Mouse (Mus musculus) layer of hippocampus, adult 9-10 months (tissue): ENCODE measurements around the gene Zbtb16.
A peak's percentile ranks its signal among the peaks of the same experiment; 100 is the strongest.

Source experiments
- DNase-seq: peaks from one replicate; pipeline ENCODE4 v3.0.0; 2022; ENCODE audit warnings: low spot score

Zbtb16 gene

DNA sequence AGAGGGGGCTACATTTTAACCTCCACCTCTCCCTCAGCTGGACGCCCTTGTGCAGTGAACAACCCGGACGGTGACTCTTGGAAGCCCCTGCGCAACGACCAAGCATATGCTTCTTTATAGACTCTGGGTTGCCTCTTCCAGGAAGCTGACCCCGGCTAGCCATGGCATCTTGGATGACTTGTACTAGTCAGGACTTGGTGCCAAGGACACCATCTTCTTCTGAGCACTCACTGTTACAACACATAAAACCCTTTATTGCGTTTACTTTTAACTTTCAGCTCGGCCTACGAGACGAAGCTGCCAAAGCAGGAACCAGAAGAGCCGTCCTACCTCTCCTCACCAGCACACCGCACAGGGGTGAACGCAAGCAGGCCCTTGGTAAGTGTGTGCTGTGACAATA is 165.9 kb downstream of the Zbtb16 start:
- no peak for DNase-seq

GRCm38 (mm10) chr9:48669672-48670071 is 166.3 kb downstream of the Zbtb16 start:
- no peak for DNase-seq

DNA sequence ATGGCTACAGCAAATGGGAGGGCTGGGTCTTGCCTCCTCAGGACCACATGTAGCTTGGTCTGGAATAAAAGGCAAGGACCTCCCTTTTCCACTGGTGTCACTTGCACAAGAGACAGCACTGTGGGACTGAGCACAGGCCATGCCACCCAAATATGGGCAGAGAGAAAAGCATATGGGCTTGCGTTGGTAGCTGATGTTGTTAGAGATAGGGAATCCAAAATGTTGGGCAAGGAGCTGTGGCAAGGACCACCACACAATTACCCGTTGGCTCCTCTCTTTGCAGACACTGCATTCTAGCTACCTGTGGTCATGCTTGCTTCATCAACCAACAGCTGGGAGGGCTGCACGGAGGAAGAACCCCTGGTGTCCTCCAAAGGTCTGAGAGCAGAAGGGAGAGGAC is 169.3 kb downstream of the Zbtb16 start:
- DNase-seq: no peak

DNA sequence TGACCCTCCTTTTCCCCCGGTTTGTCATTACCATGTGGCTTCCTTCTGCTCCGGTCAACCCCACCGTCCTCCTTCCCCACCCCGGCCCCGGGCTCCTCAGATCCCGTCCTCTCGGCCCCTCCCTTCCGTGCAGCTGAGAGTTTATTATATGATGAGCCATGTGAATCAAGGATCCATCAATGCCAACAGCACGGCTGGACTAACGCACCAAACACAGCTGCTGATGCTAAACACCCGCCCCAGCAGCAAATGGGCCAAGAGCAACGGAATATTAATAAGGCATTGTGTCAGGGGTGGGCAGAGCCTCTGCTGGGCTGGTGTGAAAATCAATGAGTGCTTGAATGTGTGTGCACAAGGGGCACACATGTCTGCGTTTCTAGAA is 173.0 kb downstream of the Zbtb16 start:
- DNase-seq: no peak

GRCm38 (mm10) chr9:48662361-48663051 is 173.5 kb downstream of the Zbtb16 start:
- no peak for DNase-seq

GRCm38 (mm10) chr9:48661225-48662023 is 174.6 kb downstream of the Zbtb16 start:
- no peak for DNase-seq

- no peak for DNase-seq
Observed at GRCm38 (mm10) chr9:48655525-48656169, 180.4 kb downstream of the Zbtb16 start.

DNA sequence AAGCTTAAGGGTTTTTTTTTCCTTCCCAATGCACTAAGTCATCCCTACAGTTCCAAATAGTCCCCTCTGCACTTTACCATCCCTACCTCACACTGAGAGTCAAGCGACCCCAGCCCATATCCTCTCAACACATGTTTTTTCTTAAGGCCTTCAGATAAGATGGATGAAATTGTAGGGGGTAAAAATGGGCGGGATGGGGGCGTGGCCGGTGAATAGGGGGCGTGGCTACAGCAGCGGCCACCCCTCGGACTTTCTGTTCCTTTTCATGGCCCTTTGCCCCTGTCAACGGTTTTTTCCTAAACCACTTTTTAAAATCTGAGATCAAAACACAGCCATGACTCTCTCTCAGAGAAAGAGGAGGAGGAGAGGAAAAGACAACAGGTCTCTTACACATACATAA is 181.3 kb downstream of the Zbtb16 start:
- DNase-seq: no peak

DNA sequence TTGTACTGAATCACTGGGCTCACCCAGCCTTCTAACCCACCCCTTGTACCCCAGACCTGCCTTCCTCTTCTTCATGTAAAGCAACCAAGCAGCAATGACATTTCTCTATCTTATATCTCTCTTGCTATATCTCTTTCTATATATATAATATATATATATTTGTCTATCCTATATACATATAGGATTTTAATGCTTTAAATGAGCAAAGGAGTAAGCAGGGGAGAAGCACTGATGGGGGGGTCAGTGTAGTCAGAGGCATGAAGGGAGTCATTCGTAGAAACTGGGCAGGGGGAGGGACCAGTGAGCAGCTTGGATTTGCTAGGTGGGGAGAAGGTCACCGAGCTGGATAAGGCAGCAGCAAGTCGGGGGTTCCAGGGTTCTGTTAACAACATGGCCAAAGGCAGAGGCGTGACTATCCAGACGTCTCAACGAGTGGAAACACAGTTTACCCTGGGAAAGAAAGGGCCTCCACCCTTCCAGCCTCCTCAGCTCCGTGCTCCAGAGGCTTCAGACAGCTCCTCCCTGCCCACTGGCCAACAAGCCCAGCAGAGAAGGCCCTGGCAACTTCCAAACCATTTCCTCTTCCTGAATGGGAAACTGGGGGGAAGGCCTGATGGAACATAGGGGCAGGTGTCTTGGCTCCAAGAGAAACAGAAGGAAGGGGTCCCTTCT is 182.5 kb downstream of the Zbtb16 start:
- DNase-seq: no peak

DNA sequence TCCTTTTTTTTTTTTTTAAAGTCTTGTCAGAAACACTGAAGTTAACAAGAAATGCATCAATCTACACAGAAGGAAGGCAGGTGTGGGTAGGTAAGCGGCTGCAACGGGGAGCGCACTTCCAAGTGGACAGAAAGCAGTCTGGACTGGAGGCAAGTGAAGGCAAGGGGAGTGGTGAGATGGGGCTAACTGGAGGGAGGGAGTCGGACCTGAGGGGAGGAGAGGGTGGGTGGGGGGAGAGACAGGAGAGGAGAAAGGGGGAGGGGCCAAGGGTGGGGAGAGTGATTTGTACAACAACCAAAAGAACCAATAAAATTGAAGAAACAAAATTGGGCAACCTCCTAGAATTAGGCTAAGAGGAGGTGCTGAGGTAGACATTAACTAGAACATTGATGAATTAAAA is 184.0 kb downstream of the Zbtb16 start:
- no peak for DNase-seq

DNA sequence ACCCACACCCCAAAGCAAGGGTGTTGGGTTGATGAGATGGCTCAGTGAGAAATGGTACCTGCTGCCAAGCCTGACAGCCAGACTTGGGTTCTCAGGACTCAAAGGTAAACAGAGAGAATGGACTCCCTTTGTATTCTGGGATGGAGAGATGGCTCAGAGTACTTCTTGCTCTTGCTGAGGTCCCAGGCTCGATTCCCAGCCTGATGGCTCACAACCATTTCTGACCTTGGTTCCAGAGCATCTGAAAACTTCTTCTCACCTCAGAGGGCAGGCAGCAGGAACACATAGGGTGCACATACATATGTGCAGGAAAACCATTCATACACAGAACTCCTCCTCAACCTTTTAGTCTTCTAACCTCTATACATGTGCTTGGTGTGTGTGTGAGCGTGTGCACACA is 185.2 kb downstream of the Zbtb16 start:
- no peak for DNase-seq

GRCm38 (mm10) chr9:48649851-48650685 is 186.0 kb downstream of the Zbtb16 start:
- DNase-seq: no peak

- DNase-seq: no peak
Observed at GRCm38 (mm10) chr9:48649098-48649766, 186.8 kb downstream of the Zbtb16 start.

GRCm38 (mm10) chr9:48648285-48649097 is 187.5 kb downstream of the Zbtb16 start:
- DNase-seq: no peak

GRCm38 (mm10) chr9:48647648-48648284 is 188.3 kb downstream of the Zbtb16 start:
- DNase-seq: no peak

GRCm38 (mm10) chr9:48646781-48647647 is 189.0 kb downstream of the Zbtb16 start:
- no peak for DNase-seq

- peak; percentile 91 for DNase-seq
Observed at GRCm38 (mm10) chr9:48646251-48646650, 189.8 kb downstream of the Zbtb16 start.

DNA sequence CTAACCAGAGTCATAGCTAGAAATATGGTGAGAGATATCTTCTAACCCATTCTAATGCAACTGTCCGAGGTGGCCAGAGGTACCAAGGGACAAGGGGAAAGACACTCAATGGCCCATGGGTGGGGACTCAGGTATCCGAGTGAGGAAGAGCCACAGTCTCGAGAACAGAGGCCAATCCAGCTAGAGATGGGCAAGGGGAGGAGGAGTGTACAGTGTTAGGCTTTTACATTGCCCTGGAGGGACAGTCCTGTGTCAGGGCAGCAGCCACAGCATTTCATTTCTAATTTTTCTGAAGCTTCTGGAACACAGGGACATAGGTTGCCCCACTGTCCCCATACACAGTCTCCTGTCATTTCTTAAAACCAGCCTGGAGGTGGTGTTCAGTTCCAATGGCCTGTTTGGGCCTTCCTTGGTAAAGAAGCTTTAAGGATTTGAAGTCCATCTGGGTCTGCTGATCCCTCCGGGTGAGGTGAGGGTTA is 190.3 kb downstream of the Zbtb16 start:
- no peak for DNase-seq
